Mouse (Mus musculus): ENCODE data around the gene Tbl3. TPM values are rescaled to one million over a fixed set of nuclear protein-coding genes. Genes with fewer than 3 reads are reported as not detected.
"Not testable (repeated sequence)": the region's sequence is repeated elsewhere in the genome, so short reads cannot be mapped to it uniquely, and the experiment has no call there.

Gene Tbl3
- polyA plus RNA-seq, 1 experiment from 2014 or later, result 21.5 TPM

- H3K4me3 ChIP-seq (ENCODE audit: low read depth, low read length), result peak overlapping the region; percentile 73
- H3K9ac ChIP-seq (replicated peaks), result peak overlapping the region; percentile 94
- ATAC-seq (no peak), DNase-seq (peak; percentile 13)
- H3K36me3 ChIP-seq (replicated peaks; ENCODE audit: insufficient read depth, low read length), result peaks cover 16% of the 10 kb centered on the region
- peak overlapping the region; percentile 85 for H3K27ac ChIP-seq (ENCODE audit: low read depth)
- WGBS (ENCODE audit: insufficient replicate concordance), result under 1% methylated on average over 12 of the region's 12 CpGs
- no peaks in the 10 kb centered on the region for H3K27me3 ChIP-seq (ENCODE audit: insufficient read depth, low read length)
- H3K4me1 ChIP-seq (ENCODE audit: insufficient read depth), result peaks cover 32% of the 10 kb centered on the region
- TF ChIP-seq EP300 (IDR thresholded peaks at IDR 0.05; ENCODE audit: low read depth) (no peak), CTCF (IDR thresholded peaks at IDR 0.05; ENCODE audit: low read depth) (no peak)
- no peaks in the 10 kb centered on the region for H3K9me3 ChIP-seq (ENCODE audit: low read length)
- H3K4me2 ChIP-seq (ENCODE audit: low read depth, low read length), result peak overlapping the region; percentile 88
Measured at GRCm38 (mm10) chr17:24723122-24723880, 15.8 kb upstream of the Tbl3 start.

- Histone ChIP-seq H3K4me1 (ENCODE audit: insufficient read depth) (peaks cover 32% of the 10 kb centered on the region), H3K27ac (ENCODE audit: low read depth) (peak overlapping the region; percentile 85), H3K4me3 (ENCODE audit: low read depth, low read length) (peak overlapping the region; percentile 73), H3K27me3 (ENCODE audit: insufficient read depth, low read length) (no peaks in the 10 kb centered on the region), H3K9me3 (ENCODE audit: low read length) (no peaks in the 10 kb centered on the region), H3K36me3 (replicated peaks; ENCODE audit: insufficient read depth, low read length) (peaks cover 19% of the 10 kb centered on the region), H3K4me2 (ENCODE audit: low read depth, low read length) (peak overlapping the region; percentile 88), H3K9ac (replicated peaks) (peak overlapping the region; percentile 94)
- ATAC-seq, result no peak
- 32% methylated on average over 13 of the region's 13 CpGs for WGBS (ENCODE audit: insufficient replicate concordance)
- DNase-seq, result peak; percentile 21
- TF ChIP-seq CTCF (IDR thresholded peaks at IDR 0.05; ENCODE audit: low read depth) (no peak), EP300 (IDR thresholded peaks at IDR 0.05; ENCODE audit: low read depth) (no peak)
Measured at GRCm38 (mm10) chr17:24722220-24722924, 14.9 kb upstream of the Tbl3 start.

- Histone ChIP-seq H3K4me2 (ENCODE audit: low read depth, low read length) (peak overlapping the region; percentile 88), H3K4me1 (ENCODE audit: insufficient read depth) (peaks cover 32% of the 10 kb centered on the region), H3K4me3 (ENCODE audit: low read depth, low read length) (peak overlapping the region; percentile 96), H3K9ac (replicated peaks) (peak overlapping the region; percentile 94), H3K36me3 (replicated peaks; ENCODE audit: insufficient read depth, low read length) (peaks cover 23% of the 10 kb centered on the region)
- WGBS (ENCODE audit: insufficient replicate concordance), result 25% methylated on average over 7 of the region's 7 CpGs
- not testable (repeated sequence) for H3K27me3 ChIP-seq (ENCODE audit: insufficient read depth, low read length); H3K27ac ChIP-seq (ENCODE audit: low read depth); ATAC-seq; H3K9me3 ChIP-seq (ENCODE audit: low read length)
- peak; percentile 25 for DNase-seq
Measured at GRCm38 (mm10) chr17:24721383-24721955, 14.0 kb upstream of the Tbl3 start.

GRCm38 (mm10) chr17:24720616-24721015, 13.2 kb upstream of the Tbl3 start:
- H3K4me2 ChIP-seq (ENCODE audit: low read depth, low read length), result peak overlapping the region; percentile 88
- H3K9ac ChIP-seq (replicated peaks), result peak overlapping the region; percentile 94
- peak; percentile 19 for DNase-seq
- not testable (repeated sequence) for H3K27me3 ChIP-seq (ENCODE audit: insufficient read depth, low read length); ATAC-seq; H3K9me3 ChIP-seq (ENCODE audit: low read length)
- H3K4me1 ChIP-seq (ENCODE audit: insufficient read depth), result peaks cover 32% of the 10 kb centered on the region
- peaks cover 25% of the 10 kb centered on the region for H3K36me3 ChIP-seq (replicated peaks; ENCODE audit: insufficient read depth, low read length)
- peak overlapping the region; percentile 93 for H3K27ac ChIP-seq (ENCODE audit: low read depth)
- under 1% methylated on average over 10 of the region's 11 CpGs for WGBS (ENCODE audit: insufficient replicate concordance)
- peak overlapping the region; percentile 96 for H3K4me3 ChIP-seq (ENCODE audit: low read depth, low read length)

- TF ChIP-seq CTCF (IDR thresholded peaks at IDR 0.05; ENCODE audit: low read depth) (no peak; the same call in 1 of the 2 replicates), EP300 (IDR thresholded peaks at IDR 0.05; ENCODE audit: low read depth) (peak; percentile 53)
- Histone ChIP-seq H3K27ac (ENCODE audit: low read depth) (peak overlapping the region; percentile 93), H3K9ac (replicated peaks) (peak overlapping the region; percentile 94), H3K27me3 (ENCODE audit: insufficient read depth, low read length) (no peaks in the 10 kb centered on the region), H3K4me2 (ENCODE audit: low read depth, low read length) (peak overlapping the region; percentile 88), H3K4me3 (ENCODE audit: low read depth, low read length) (peak overlapping the region; percentile 96), H3K36me3 (replicated peaks; ENCODE audit: insufficient read depth, low read length) (peaks cover 25% of the 10 kb centered on the region), H3K4me1 (ENCODE audit: insufficient read depth) (peaks cover 31% of the 10 kb centered on the region), H3K9me3 (ENCODE audit: low read length) (no peaks in the 10 kb centered on the region)
- WGBS (ENCODE audit: insufficient replicate concordance), result under 1% methylated on average over 61 of the region's 61 CpGs
- peak; percentile 94 for ATAC-seq
- peak; percentile 99 for DNase-seq
Measured at GRCm38 (mm10) chr17:24719494-24720222, 12.2 kb upstream of the Tbl3 start.

GRCm38 (mm10) chr17:24718938-24719337, 11.5 kb upstream of the Tbl3 start:
- WGBS (ENCODE audit: insufficient replicate concordance), result 45% methylated on average over 5 of the region's 5 CpGs

More at GRCm38 (mm10) chr17:24718938-24719337, 11.5 kb upstream of the Tbl3 start:
- TF ChIP-seq CTCF (IDR thresholded peaks at IDR 0.05; ENCODE audit: low read depth), result peak; percentile 17; the same call in 1 of the 2 replicates
- H3K4me2 ChIP-seq (ENCODE audit: low read depth, low read length), result peak overlapping the region; percentile 88
- peaks cover 29% of the 10 kb centered on the region for H3K4me1 ChIP-seq (ENCODE audit: insufficient read depth)
- not testable (repeated sequence) for ATAC-seq; H3K27ac ChIP-seq (ENCODE audit: low read depth); DNase-seq; H3K9me3 ChIP-seq (ENCODE audit: low read length); H3K27me3 ChIP-seq (ENCODE audit: insufficient read depth, low read length)
- peak overlapping the region; percentile 94 for H3K9ac ChIP-seq (replicated peaks)
- peak overlapping the region; percentile 96 for H3K4me3 ChIP-seq (ENCODE audit: low read depth, low read length)
- peaks cover 25% of the 10 kb centered on the region for H3K36me3 ChIP-seq (replicated peaks; ENCODE audit: insufficient read depth, low read length)

All from liver, postnatal 0 days (tissue).